Mouse (Mus musculus) midbrain, embryonic 14.5 days (tissue): ENCODE results near the gene Ube2e3. TPM values are rescaled to one million over a fixed set of nuclear protein-coding genes. Genes with fewer than 3 reads are reported as not detected.
A peak's percentile ranks its signal among the peaks of the same experiment; 100 is the strongest.

Source experiments
- ATAC-seq: fragments of 200-750 bp; cut with Nextera tagmentation; 2 replicates; pipeline ENCODE4 v1.8.0; 2017; ENCODE audit warnings: moderate number of reproducible peaks, moderate library complexity; ENCODE audit not compliant: low FRiP score, low TSS enrichment
- DNase-seq: peaks from one replicate; pipeline ENCODE4 v3.0.0-alpha.2; 2015
- H3K27ac ChIP-seq: fragments of 300-500 bp; sonication (generic); replicated peaks from 2 replicates; pipeline ENCODE4 v1.5.1; 2014; ENCODE audit warnings: mild to moderate bottlenecking, low read depth, low read length, moderate library complexity
- H3K27me3 ChIP-seq: fragments of 300-500 bp; sonication (generic); 2 replicates; pipeline ENCODE4 v1.6.1; 2014; ENCODE audit warnings: low read length, control low read depth, mixed read lengths; ENCODE audit not compliant: control insufficient read depth, insufficient read depth
- H3K36me3 ChIP-seq: fragments of 300-500 bp; sonication (generic); 2 replicates; pipeline ENCODE4 v1.6.1; 2014; ENCODE audit warnings: low read length, control low read depth; ENCODE audit not compliant: control insufficient read depth, insufficient read depth
- H3K4me1 ChIP-seq: fragments of 300-500 bp; sonication (generic); 2 replicates; pipeline ENCODE4 v1.6.1; 2014; ENCODE audit warnings: mild to moderate bottlenecking, antibody characterized with exemption, low read length, control low read depth; ENCODE audit not compliant: control insufficient read depth, insufficient read depth
- H3K4me2 ChIP-seq: fragments of 300-500 bp; sonication (generic); 2 replicates; pipeline ENCODE4 v1.6.1; 2014; ENCODE audit warnings: mild to moderate bottlenecking, low read length, moderate library complexity
- H3K4me3 ChIP-seq: fragments of 300-500 bp; sonication (generic); replicated peaks from 2 replicates; pipeline ENCODE4 v1.5.1; 2014; ENCODE audit warnings: low read depth, low read length
- H3K9ac ChIP-seq: fragments of 300-500 bp; sonication (generic); replicated peaks from 2 replicates; pipeline ENCODE4 v1.6.1; 2014; ENCODE audit warnings: mild to moderate bottlenecking, low read length, moderate library complexity
- H3K9me3 ChIP-seq: fragments of 300-500 bp; sonication (generic); 2 replicates; pipeline ENCODE4 v1.6.1; 2016; ENCODE audit warnings: low read length, control low read depth, mixed read lengths; ENCODE audit not compliant: control insufficient read depth
- WGBS: fragments of 180-500 bp; shearing (Covaris S2); extraction: QIAGEN DNeasy Blood & Tissue Kit; methylation state at CpG from one replicate; pipeline ENCODE4 v1.1.7; 2014; 5-methylcytosine and 5-hydroxymethylcytosine counted together
- polyA plus RNA-seq: library from polyadenylated mRNA; unstranded; fragments of >200 nt; fragmentation: Nextera tagmentation; extraction: Ambion mirVana; gene quantifications from 2 replicates; pipeline ENCODE4 v1.2.1, GENCODE M21; 2014

Gene Ube2e3
- polyA plus RNA-seq, 1 experiment from 2014 or later: 322 TPM

DNA sequence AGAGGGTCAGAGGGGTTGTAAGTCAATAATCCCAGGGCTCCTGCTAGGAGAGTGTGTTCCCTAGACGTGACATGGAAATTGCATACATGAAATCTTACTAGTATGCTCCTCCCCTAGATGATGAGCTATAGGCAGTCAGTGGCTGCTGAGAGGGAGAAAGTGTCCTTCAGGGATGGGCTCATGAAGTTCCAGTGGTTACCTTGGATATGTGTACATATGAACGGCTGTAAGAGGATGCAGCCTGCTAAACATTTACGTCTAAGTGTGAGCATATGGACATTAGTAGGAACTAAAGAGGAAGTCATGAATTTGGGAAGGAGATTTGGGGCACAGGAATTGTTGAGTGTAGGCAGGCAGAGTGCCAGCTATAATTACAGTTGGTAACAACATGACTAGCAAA is 38.0 kb downstream of the Ube2e3 start:
- no peak overlapping the region for H3K9ac ChIP-seq

DNA sequence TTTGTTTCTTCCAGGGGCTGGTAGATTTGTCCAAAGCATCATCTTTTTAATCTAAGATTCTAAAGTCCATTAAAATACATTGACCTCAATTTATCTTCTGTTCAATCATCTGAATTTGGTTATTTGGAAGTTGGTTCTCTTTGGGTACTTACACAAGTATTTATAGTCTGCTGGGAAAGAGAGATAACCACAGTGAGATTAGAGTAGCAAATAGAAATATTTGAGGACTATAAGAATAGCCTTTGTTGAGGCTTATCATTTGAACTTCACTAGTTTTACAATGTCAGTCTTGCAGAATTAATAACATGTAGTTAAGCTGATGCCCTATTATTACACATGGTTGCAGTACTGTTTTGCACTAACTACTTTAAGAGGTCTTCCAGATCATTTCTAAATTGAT is 43.6 kb downstream of the Ube2e3 start:
- ATAC-seq: no peak
- H3K9me3 ChIP-seq: no peaks in the 10 kb centered on the region
- H3K4me1 ChIP-seq: 0 out of 2 replicates have a peak, but pooled peaks cover 3% of the 10 kb centered on the region
- H3K4me2 ChIP-seq: no peak overlapping the region
- H3K9ac ChIP-seq: no peak overlapping the region
- H3K27ac ChIP-seq: no peak overlapping the region
- H3K4me3 ChIP-seq: no peak overlapping the region
- no peak for DNase-seq
- no peaks in the 10 kb centered on the region for H3K27me3 ChIP-seq
- no peaks in the 10 kb centered on the region for H3K36me3 ChIP-seq

More for the DNA sequence above, 38.0 kb downstream of the Ube2e3 start:
- DNase-seq (no peak), ATAC-seq (no peak)
- WGBS: 80% methylated on average over 3 of the region's 3 CpGs
- Histone ChIP-seq H3K4me2 (no peak overlapping the region), H3K4me3 (no peak overlapping the region), H3K36me3 (no peaks in the 10 kb centered on the region), H3K27ac (no peak overlapping the region), H3K9me3 (no peaks in the 10 kb centered on the region), H3K4me1 (0 out of 2 replicates have a peak, but pooled peaks cover under 1% of the 10 kb centered on the region), H3K27me3 (no peaks in the 10 kb centered on the region)

DNA sequence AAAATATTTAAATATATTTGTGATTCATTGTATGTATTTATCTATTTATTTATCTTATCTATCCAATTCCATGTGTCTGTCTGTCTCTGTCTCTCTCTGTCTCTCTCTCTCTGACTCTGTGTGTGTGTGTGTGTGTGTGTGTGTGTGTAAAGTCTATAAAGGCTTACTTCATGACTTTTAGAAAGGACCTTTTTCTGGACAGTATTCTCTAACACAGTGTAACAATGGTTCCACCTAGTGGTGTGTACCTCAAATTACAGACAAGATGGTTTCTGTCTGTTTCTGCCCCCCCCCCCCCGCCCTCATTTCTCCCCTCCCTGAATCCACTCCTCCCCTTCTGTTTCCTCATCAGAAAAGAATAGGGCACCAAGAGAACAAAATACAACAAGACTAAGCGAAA is 46.9 kb downstream of the Ube2e3 start:
- WGBS: 73% methylated on average over 2 of the region's 2 CpGs
- no peaks in the 10 kb centered on the region for H3K9me3 ChIP-seq

DNA sequence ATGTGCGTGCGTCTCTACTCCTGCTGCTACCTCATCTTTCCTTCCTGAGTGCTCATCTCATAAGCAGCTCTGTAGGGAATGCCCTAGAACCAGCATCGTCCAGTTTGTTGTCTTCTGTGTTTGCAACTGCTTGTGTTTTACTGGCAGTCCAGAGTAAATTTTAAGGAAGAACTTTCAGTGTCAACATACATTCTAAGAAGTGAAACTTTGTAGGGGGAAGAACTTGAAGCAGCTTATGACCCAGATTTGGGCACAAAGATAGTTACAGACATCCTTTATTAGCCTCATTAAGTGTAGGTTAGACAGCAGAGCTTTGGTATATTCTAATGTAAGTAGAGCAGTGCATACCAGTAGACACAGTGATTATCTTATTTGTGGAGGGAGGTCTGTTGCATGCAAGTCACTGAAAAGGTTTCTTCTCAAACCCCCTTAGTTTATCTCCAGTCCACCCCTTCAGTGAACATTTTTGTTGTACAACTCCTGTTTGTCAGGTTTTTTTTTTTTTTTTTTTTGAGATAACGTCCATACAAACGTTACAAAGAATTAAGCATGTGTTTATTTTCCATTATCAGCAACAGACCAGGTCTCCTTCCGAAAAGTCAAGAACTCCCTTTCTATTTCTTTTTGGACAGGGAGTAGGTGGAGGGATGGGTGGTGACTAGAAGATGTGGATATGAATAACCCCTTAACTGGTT is 55.2 kb downstream of the Ube2e3 start:
- H3K36me3 ChIP-seq: peaks cover 3% of the 10 kb centered on the region; the same call in 1 of the 2 replicates
- no peaks in the 10 kb centered on the region for H3K9me3 ChIP-seq
- whole genome bisulfite sequencing: 93% methylated on average over 6 of the region's 6 CpGs
- no peak overlapping the region for H3K9ac ChIP-seq
- no peak for ATAC-seq
- DNase-seq: no peak
- no peaks in the 10 kb centered on the region for H3K4me1 ChIP-seq
- H3K4me2 ChIP-seq: no peak overlapping the region
- no peak overlapping the region for H3K4me3 ChIP-seq
- H3K27me3 ChIP-seq: no peaks in the 10 kb centered on the region
- no peak overlapping the region for H3K27ac ChIP-seq

More for the DNA sequence above, 46.9 kb downstream of the Ube2e3 start:
- H3K36me3 ChIP-seq: peaks cover 4% of the 10 kb centered on the region; the same call in 1 of the 2 replicates
- H3K9ac ChIP-seq: no peak overlapping the region
- H3K4me1 ChIP-seq: 0 out of 2 replicates have a peak, but pooled peaks cover 3% of the 10 kb centered on the region
- no peaks in the 10 kb centered on the region for H3K27me3 ChIP-seq
- H3K4me2 ChIP-seq: no peak overlapping the region
- H3K4me3 ChIP-seq: no peak overlapping the region
- H3K27ac ChIP-seq: no peak overlapping the region
- ATAC-seq: no peak
- DNase-seq: no peak

DNA sequence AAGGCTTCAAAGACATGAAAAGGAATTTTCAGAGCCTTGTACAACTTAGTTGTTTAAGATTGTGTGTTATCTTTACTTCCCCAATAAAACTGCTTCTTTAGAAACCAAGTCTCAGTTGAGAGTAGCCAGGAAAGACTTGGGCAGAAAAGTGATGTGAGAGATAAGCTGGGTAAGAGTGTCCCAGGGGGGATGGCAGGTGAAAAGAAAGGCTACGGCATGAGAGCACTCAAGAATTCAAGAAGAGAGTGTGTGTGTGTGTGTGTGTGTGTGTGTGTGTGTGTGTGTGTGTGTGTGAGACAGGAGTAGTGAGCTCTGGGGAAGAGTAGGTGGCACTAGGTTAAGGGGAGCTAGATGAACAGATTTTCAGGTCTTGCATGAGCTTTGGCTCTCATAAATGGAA is 57.9 kb downstream of the Ube2e3 start:
- Histone ChIP-seq H3K4me3 (no peak overlapping the region), H3K4me2 (no peak overlapping the region), H3K27ac (no peak overlapping the region), H3K9ac (no peak overlapping the region), H3K27me3 (no peaks in the 10 kb centered on the region), H3K9me3 (no peaks in the 10 kb centered on the region), H3K36me3 (no peaks in the 10 kb centered on the region), H3K4me1 (no peaks in the 10 kb centered on the region)
- DNase-seq: no peak
- 69% methylated on average over 1 of the region's 1 CpGs for WGBS
- ATAC-seq: no peak

DNA sequence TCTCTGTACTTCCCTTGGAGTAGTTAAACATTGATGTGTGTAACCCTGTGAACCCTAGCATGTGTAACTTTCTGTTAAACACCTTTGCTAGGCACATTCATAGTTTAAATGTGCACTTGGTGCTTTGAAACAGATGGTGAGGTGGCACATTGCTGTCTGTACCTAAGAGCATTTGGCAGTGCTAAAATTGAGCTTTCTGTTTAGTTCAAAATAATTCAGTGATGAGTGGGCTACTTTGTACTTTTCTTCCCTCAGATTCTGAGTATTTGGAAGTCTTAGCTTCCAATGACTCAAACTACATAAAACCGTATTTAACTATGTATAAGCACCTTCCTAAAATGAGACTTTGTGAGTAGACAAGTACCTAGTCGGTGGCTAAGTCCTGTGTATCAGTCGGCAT is 59.7 kb downstream of the Ube2e3 start:
- ATAC-seq: no peak
- H3K4me2 ChIP-seq: no peak overlapping the region
- no peak overlapping the region for H3K4me3 ChIP-seq
- H3K27ac ChIP-seq: no peak overlapping the region
- no peaks in the 10 kb centered on the region for H3K36me3 ChIP-seq
- H3K9me3 ChIP-seq: no peaks in the 10 kb centered on the region
- H3K27me3 ChIP-seq: no peaks in the 10 kb centered on the region
- no peak for DNase-seq
- no peak overlapping the region for H3K9ac ChIP-seq
- no peaks in the 10 kb centered on the region for H3K4me1 ChIP-seq
- 89% methylated on average over 3 of the region's 3 CpGs for WGBS

DNA sequence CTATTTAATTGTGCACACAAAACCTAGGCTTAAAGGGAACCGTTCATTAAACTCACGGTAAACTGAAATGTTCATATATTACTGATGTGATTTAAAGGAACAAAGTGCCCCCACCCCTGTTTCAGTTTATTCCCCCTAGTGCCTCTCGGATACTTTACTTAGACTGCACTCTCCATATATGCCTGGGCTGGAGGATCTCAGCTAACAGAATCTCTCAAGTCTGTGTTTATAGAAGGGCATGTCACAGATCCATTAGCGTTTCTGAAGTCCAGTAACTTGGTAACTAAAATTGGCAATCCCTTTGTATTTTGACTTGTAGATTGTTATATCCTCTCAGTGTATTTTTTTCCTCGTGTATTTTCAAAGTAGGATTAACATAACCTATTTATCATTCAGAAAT is 60.2 kb downstream of the Ube2e3 start:
- Histone ChIP-seq H3K27ac (no peak overlapping the region), H3K9me3 (no peaks in the 10 kb centered on the region), H3K4me3 (no peak overlapping the region), H3K4me1 (no peaks in the 10 kb centered on the region), H3K27me3 (no peaks in the 10 kb centered on the region), H3K9ac (no peak overlapping the region), H3K4me2 (no peak overlapping the region), H3K36me3 (no peaks in the 10 kb centered on the region)
- ATAC-seq (no peak), DNase-seq (no peak)
- 76% methylated on average over 5 of the region's 5 CpGs for WGBS

DNA sequence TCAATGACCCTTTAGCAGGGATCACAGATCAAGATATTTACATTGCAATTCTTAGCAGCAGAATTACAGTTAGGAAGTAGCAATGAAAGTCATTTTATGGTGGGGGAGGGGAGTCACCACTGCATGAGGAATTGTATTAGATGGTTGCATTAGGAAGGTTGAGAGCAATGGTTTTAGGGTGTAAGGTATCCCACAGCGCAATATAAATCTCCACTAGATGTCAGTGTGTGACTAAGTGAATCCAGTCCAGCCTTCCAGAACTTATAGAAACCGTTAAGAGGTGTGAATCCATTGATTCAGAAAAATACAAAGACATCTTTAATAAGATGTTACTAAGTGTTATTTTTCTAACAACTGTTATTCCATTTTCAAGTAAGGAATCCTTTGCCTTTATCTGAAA is 63.4 kb downstream of the Ube2e3 start:
- Histone ChIP-seq H3K4me2 (no peak overlapping the region), H3K9me3 (no peaks in the 10 kb centered on the region), H3K27ac (no peak overlapping the region), H3K36me3 (no peaks in the 10 kb centered on the region), H3K4me1 (no peaks in the 10 kb centered on the region), H3K9ac (no peak overlapping the region), H3K27me3 (no peaks in the 10 kb centered on the region), H3K4me3 (no peak overlapping the region)
- 48% methylated on average over 2 of the region's 2 CpGs for WGBS
- ATAC-seq: no peak
- peak; percentile 62 for DNase-seq

DNA sequence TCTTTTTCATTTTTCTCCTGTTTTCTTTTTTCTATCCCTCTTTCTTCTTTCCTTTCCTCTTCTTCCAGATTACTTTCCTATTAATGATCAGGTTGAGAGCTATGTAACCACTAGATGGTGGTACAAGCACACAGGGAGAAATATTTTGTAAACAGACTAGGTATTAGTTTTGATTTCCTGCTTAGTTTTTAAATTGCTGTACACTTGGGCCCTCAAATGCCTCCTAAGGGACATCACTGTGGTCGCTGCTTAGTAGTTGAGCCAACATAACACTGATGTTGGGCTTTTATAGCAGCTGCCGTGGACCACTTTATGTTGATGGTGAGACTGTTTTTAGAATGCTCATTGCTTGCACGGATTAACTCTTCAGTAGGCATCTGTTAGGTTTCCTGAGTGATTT is 91.5 kb downstream of the Ube2e3 start:
- Histone ChIP-seq H3K27me3 (no peaks in the 10 kb centered on the region), H3K4me1 (peaks cover 10% of the 10 kb centered on the region), H3K9ac (no peak overlapping the region), H3K9me3 (no peaks in the 10 kb centered on the region), H3K4me2 (peak overlapping the region; percentile 33; the same call in 1 of the 2 replicates), H3K36me3 (no peaks in the 10 kb centered on the region), H3K27ac (no peak overlapping the region), H3K4me3 (no peak overlapping the region)
- 41% methylated on average over 3 of the region's 3 CpGs for WGBS
- ATAC-seq: no peak
- DNase-seq: peak; percentile 79
